Mouse (Mus musculus): ENCODE measurements around the gene Gabbr2. TPM values are rescaled to one million over a fixed set of nuclear protein-coding genes. Genes with fewer than 3 reads are reported as not detected.

Gene Gabbr2
- polyA plus RNA-seq, 1 experiment from 2014 or later, result 0.17 TPM

DNA sequence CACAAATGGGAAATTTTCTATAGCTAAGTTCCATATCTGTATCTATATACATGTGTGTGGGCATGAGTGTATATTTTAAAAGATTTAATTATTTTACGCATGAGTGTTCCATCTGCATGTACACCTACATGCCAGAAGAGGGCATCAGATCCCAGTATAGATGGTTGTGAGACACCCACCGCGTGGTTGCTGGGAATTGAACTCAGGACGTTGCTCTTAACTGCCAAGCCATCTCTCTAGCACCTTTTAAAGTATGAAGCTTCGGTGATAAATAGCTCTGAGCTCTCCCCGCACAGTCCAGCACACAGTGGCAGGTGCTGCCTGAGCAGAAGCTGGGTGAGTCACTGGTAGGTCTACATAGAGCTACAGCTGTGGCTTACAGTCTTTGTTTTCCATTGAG is 374.3 kb downstream of the Gabbr2 start:
- no peaks in the 10 kb centered on the region for H3K27me3 ChIP-seq (replicated peaks; ENCODE audit: control insufficient read depth, insufficient read depth, low read length)
- H3K36me3 ChIP-seq (ENCODE audit: control insufficient read depth, insufficient read depth, low read length), result no peaks in the 10 kb centered on the region
- H3K4me3 ChIP-seq (ENCODE audit: low read length), result no peak overlapping the region
- no peak overlapping the region for H3K27ac ChIP-seq (ENCODE audit: low read length)
- H3K4me2 ChIP-seq (ENCODE audit: low read depth, low read length), result no peak overlapping the region
- no peaks in the 10 kb centered on the region for H3K4me1 ChIP-seq (ENCODE audit: control insufficient read depth, insufficient read depth, low read length)
- H3K9me3 ChIP-seq (ENCODE audit: control insufficient read depth, low read length), result no peaks in the 10 kb centered on the region
- ATAC-seq, result no peak
- no peak overlapping the region for H3K9ac ChIP-seq (ENCODE audit: low read depth, low read length)
- 77% methylated on average over 6 of the region's 6 CpGs for WGBS

DNA sequence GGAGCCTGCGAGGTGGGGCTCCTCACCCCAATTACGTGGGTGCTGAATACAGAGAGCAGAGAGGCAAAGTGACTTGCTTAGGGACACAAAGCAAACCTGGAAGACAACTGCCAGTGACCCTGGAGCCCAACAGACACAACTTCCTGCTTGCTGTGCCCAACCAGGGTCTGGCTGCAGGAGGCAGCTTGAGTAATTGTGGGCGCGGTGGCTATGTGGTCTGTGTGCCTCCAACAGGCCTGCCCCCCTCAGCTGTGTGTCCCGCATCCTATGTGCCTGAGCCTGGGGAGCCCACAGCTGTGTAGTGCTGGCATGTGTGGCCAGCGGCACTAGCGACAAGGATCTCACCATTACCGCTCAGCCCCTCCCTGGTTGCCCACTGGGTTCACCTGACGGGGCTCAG is 377.0 kb downstream of the Gabbr2 start:
- Histone ChIP-seq H3K4me1 (ENCODE audit: control insufficient read depth, insufficient read depth, low read length) (no peaks in the 10 kb centered on the region), H3K4me2 (ENCODE audit: low read depth, low read length) (no peak overlapping the region), H3K27ac (ENCODE audit: low read length) (no peak overlapping the region), H3K9ac (ENCODE audit: low read depth, low read length) (no peak overlapping the region), H3K36me3 (ENCODE audit: control insufficient read depth, insufficient read depth, low read length) (no peaks in the 10 kb centered on the region), H3K4me3 (ENCODE audit: low read length) (no peak overlapping the region), H3K9me3 (ENCODE audit: control insufficient read depth, low read length) (no peaks in the 10 kb centered on the region), H3K27me3 (replicated peaks; ENCODE audit: control insufficient read depth, insufficient read depth, low read length) (no peaks in the 10 kb centered on the region)
- no peak for ATAC-seq
- WGBS, result 72% methylated on average over 9 of the region's 9 CpGs

- Histone ChIP-seq H3K9ac (ENCODE audit: low read depth, low read length) (no peak overlapping the region), H3K4me3 (ENCODE audit: low read length) (no peak overlapping the region), H3K27ac (ENCODE audit: low read length) (no peak overlapping the region), H3K4me2 (ENCODE audit: low read depth, low read length) (no peak overlapping the region), H3K36me3 (ENCODE audit: control insufficient read depth, insufficient read depth, low read length) (no peaks in the 10 kb centered on the region), H3K4me1 (ENCODE audit: control insufficient read depth, insufficient read depth, low read length) (no peaks in the 10 kb centered on the region), H3K27me3 (replicated peaks; ENCODE audit: control insufficient read depth, insufficient read depth, low read length) (no peaks in the 10 kb centered on the region), H3K9me3 (ENCODE audit: control insufficient read depth, low read length) (no peaks in the 10 kb centered on the region)
- no peak for ATAC-seq
- WGBS, result 73% methylated on average over 12 of the region's 12 CpGs
These were observed 378.1 kb downstream of the Gabbr2 start for GRCm38 (mm10) chr4:46613618-46614017.

Other genes starting within 250 kb of the Gabbr2 start
- gene Anks6, start 65.6 kb upstream of the Gabbr2 start, polyA plus RNA-seq (2015; fragmentation: Nextera tagmentation; extraction: Ambion mirVana), result 1.1 and 1.4 TPM in 2 replicates
- gene Galnt12, start 100.0 kb upstream of the Gabbr2 start, polyA plus RNA-seq (2015; fragmentation: Nextera tagmentation; extraction: Ambion mirVana), result 21.0 and 21.4 TPM in 2 replicates
- 12.7 and 15.1 TPM in 2 replicates for gene Col15a1, start 216.3 kb upstream of the Gabbr2 start, polyA plus RNA-seq (2015; fragmentation: Nextera tagmentation; extraction: Ambion mirVana)